ENCODE assay signal across 13 mouse cellular contexts in the genomic region with DNA sequence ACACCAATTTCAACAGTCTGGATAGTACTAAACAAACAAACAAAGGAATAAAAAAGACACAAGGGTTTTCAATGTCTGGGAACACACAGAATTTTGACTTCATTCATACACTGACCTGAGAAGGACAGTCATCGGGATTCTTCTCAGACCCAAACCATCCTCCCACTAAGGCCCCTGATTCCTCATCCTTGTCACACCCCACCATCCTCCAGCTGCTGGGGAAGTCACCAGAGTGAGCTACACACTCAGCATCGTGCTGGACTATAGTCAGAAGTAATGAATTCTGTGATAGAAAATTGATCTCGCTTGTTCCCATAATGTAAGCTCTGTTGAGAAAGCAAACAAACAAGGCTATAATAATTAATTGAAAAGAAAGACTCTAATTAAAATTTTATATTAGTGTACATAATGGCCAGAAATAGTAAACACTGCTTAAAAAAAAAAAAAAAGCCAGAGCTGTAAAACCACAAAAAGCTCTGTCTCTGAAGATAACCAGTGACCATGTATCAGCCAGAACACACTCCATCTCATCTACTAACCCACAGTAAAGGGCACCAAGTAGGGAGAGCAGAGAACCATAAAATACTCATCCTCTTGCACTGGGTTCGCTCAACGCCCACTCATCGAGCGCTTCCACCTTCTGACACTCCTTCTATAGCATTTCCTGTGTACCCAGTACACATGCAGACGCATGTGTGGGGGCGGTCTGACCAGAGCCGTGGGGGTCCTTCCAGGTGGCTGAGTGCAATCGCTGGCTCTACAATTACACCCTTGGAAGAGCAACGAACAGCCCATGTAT.
DNase-seq lines count a peak whose midpoint lies in the region; ATAC-seq and TF ChIP-seq lines count a peak whose summit lies in the region.
"Had no signal": no experiment of that assay in that cellular context is flagged by ENCODE, and none has a peak within 500 bp of the region (broad histone marks: within the 10 kb centered on the region; RNA-seq: fewer than 3 reads in every experiment).

No protein-coding gene starts in this region.

- peaks cover 5% of the 10 kb centered on the region; the same call in 1 of the 2 replicates for H3K9me3 ChIP-seq in forebrain, embryonic 12.5 days
- peaks cover 4% of the 10 kb centered on the region; the same call in 1 of the 2 replicates for H3K9me3 ChIP-seq in forebrain, embryonic 10.5 days
- no peaks in the 10 kb centered on the region for H3K9me3 ChIP-seq in midbrain, postnatal 0 days (ENCODE audit: low read length)
- H3K9me3 ChIP-seq: heart, embryonic 13.5 days; neural tube, embryonic 13.5 days had no signal

- WGBS in forebrain, embryonic 12.5 days = 78% methylated on average over 12 of the region's 12 CpGs
- 90% methylated on average over 12 of the region's 12 CpGs for WGBS in forebrain, embryonic 10.5 days
- WGBS in midbrain, postnatal 0 days = 81% methylated on average over 12 of the region's 12 CpGs

- no peaks in the 10 kb centered on the region for H3K27me3 ChIP-seq in forebrain, embryonic 12.5 days
- no peaks in the 10 kb centered on the region for H3K27me3 ChIP-seq in forebrain, embryonic 10.5 days (ENCODE audit: poor library complexity, severe bottlenecking)
- no peaks in the 10 kb centered on the region for H3K27me3 ChIP-seq in midbrain, postnatal 0 days (ENCODE audit: insufficient read depth, low read length)
- H3K27me3 ChIP-seq: heart, embryonic 13.5 days; limb, embryonic 13.5 days; neural tube, embryonic 13.5 days had no signal

- DNase-seq in forebrain, embryonic 10.5 days (ENCODE audit: extremely low spot score, low spot score) = no peak
- peak; percentile 62 for DNase-seq in 416B (ENCODE audit: low read depth)
- peak; percentile 30 for DNase-seq in c-Kit-positive CD71-negative TER-119-negative erythroid progenitor cells, embryonic 14.5 days (ENCODE audit: low read depth)
- no peak for DNase-seq in midbrain, postnatal 0 days (ENCODE audit: low spot score)
- DNase-seq in heart, adult 8-10 months (ENCODE audit: low spot score) = no peak
- DNase-seq in kidney, adult 11 months = no peak
- DNase-seq: right cerebral cortex, postnatal 25 days had no signal

- no peak for ATAC-seq in forebrain, embryonic 12.5 days (ENCODE audit: low FRiP score)
- peak; percentile 70 for ATAC-seq in megakaryocyte progenitor cell, adult 5-6 weeks (replicated peaks; ENCODE audit: poor library complexity)
- no peak for ATAC-seq in midbrain, postnatal 0 days (ENCODE audit: low FRiP score)

- TF ChIP-seq CTCF in midbrain, postnatal 0 days (IDR thresholded peaks at IDR 0.05) = no peak

- no peak overlapping the region for H3K9ac ChIP-seq in forebrain, embryonic 12.5 days
- no peak overlapping the region for H3K9ac ChIP-seq in midbrain, postnatal 0 days (replicated peaks; ENCODE audit: low read length, poor library complexity, severe bottlenecking)
- H3K9ac ChIP-seq: heart, embryonic 13.5 days; limb, embryonic 13.5 days; neural tube, embryonic 13.5 days had no signal

- 0 out of 2 replicates have a peak overlapping the region, but pooled peaks have one; percentile 14 for H3K27ac ChIP-seq in forebrain, embryonic 12.5 days
- H3K27ac ChIP-seq in forebrain, embryonic 10.5 days = no peak overlapping the region
- H3K27ac ChIP-seq in midbrain, postnatal 0 days (ENCODE audit: low read depth, low read length) = no peak overlapping the region
- H3K27ac ChIP-seq: heart, embryonic 13.5 days; limb, embryonic 13.5 days; macrophage; neural tube, embryonic 13.5 days had no signal

- H3K36me3 ChIP-seq in forebrain, embryonic 12.5 days (replicated peaks) = peaks cover 7% of the 10 kb centered on the region; the same call in 1 of the 2 replicates
- H3K36me3 ChIP-seq in forebrain, embryonic 10.5 days (replicated peaks) = peaks cover 23% of the 10 kb centered on the region
- H3K36me3 ChIP-seq in midbrain, postnatal 0 days (ENCODE audit: insufficient read depth, low read length) = no peaks in the 10 kb centered on the region
- H3K36me3 ChIP-seq: neural tube, embryonic 13.5 days had no signal

- H3K4me3 ChIP-seq in forebrain, embryonic 12.5 days (replicated peaks) = no peak overlapping the region
- H3K4me3 ChIP-seq in forebrain, embryonic 10.5 days = no peak overlapping the region
- no peak overlapping the region for H3K4me3 ChIP-seq in midbrain, postnatal 0 days (ENCODE audit: low read depth, low read length)
- H3K4me3 ChIP-seq: heart, embryonic 13.5 days; limb, embryonic 13.5 days; neural tube, embryonic 13.5 days had no signal

- H3K4me1 ChIP-seq in forebrain, embryonic 12.5 days = peaks cover 43% of the 10 kb centered on the region
- H3K4me1 ChIP-seq in forebrain, embryonic 10.5 days = peaks cover 46% of the 10 kb centered on the region
- no peaks in the 10 kb centered on the region for H3K4me1 ChIP-seq in midbrain, postnatal 0 days (ENCODE audit: insufficient read depth, low read length)

- no peak overlapping the region for H3K4me2 ChIP-seq in forebrain, embryonic 12.5 days
- no peak overlapping the region for H3K4me2 ChIP-seq in midbrain, postnatal 0 days (ENCODE audit: low read depth, low read length, poor library complexity, severe bottlenecking)
- H3K4me2 ChIP-seq: heart, embryonic 13.5 days; limb, embryonic 13.5 days; neural tube, embryonic 13.5 days had no signal

Comparison
In these comparisons a context has a peak if more than half of its experiments do, and no peak if none do; other contexts are left out.
1. DNase-seq: peak in 416B (single experiment) and c-Kit-positive CD71-negative TER-119-negative erythroid progenitor cells, embryonic 14.5 days (single experiment); none in forebrain, embryonic 10.5 days (single experiment), midbrain, postnatal 0 days (single experiment), heart, adult 8-10 months (single experiment) and kidney, adult 11 months (single experiment).